In the genomic region with DNA sequence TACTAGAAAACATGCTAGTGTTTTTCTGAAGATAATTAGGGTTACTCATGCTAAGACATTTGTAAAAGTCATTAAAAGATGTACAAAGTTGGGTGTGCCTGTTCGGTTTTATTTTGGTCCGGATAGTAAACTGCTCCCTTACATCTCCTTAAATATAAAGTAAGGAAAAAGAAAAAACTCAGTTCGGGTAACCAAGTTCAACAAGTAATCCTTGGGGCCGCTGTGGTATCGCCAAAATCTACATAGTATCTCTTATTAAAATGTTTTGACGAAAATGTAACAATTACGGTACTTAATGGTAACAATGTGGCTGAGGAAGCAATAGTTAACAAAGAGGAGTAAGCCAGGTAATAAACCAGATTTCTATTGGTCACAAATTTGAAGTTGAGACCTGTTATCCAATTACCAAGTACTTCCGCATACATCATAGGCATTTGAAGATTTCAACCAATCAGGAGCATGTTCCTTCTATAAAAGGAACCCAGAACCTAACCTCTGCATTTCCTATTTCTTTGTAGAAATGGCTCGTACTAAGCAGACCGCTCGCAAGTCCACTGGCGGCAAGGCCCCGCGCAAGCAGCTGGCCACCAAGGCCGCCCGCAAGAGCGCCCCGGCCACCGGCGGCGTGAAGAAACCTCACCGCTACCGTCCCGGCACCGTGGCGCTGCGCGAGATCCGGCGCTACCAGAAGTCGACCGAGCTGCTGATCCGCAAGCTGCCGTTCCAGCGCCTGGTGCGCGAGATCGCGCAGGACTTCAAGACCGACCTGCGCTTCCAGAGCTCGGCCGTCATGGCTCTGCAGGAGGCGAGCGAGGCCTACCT, we compare ENCODE assay signal across 8 mouse cellular contexts. TPM values are rescaled to one million over a fixed set of nuclear protein-coding genes. Genes with fewer than 3 reads are reported as not detected.
A peak's percentile ranks its signal among the peaks of the same experiment; 100 is the strongest.
DNase-seq lines count a peak whose midpoint lies in the region; ATAC-seq and TF ChIP-seq lines count a peak whose summit lies in the region.

A gene (plus strand): TSS at position 88 of the 822 bp plus-strand sequence.

- TF ChIP-seq EP300 in CH12.LX (IDR thresholded peaks at IDR 0.05; ENCODE audit: low read length): no peak

- in situ Hi-C loops in CH12.LX (cut with MboI; ENCODE audit: low pct_ligation_motif_present, low pct_unique_long_range_greater_than_20kb, low sequenced_read_pairs): no loop called here

- H3K79me2 ChIP-seq in CH12.LX (replicated peaks; ENCODE audit: control insufficient read depth, extremely low read depth, insufficient read depth, poor library complexity, severe bottlenecking) (no peaks in the 10 kb centered on the region), myocyte (ENCODE audit: control insufficient read depth, insufficient read depth) (peaks cover 6% of the 10 kb centered on the region)

- no peak within 1 kb of the TSS for H3ac ChIP-seq in myocyte (ENCODE audit: control insufficient read depth, insufficient read length)

- H3K36me3 ChIP-seq in CH12.LX (replicated peaks in 1 of 2; ENCODE audit: control insufficient read depth in 1 of 2, insufficient read depth in 1 of 2, low read length in 1 of 2): no peaks in the 10 kb centered on the region
- H3K36me3 ChIP-seq in heart, embryonic 13.5 days: no peaks in the 10 kb centered on the region
- no peaks in the 10 kb centered on the region for H3K36me3 ChIP-seq in kidney, postnatal 0 days (ENCODE audit: insufficient read depth, low read length)
- H3K36me3 ChIP-seq in liver, embryonic 11.5 days (ENCODE audit: control insufficient read depth, insufficient read depth, low read length): no peaks in the 10 kb centered on the region
- no peaks in the 10 kb centered on the region for H3K36me3 ChIP-seq in myocyte (ENCODE audit: control insufficient read depth, insufficient read depth)
- no peaks in the 10 kb centered on the region for H3K36me3 ChIP-seq in testis, adult 2 months (ENCODE audit: control insufficient read depth, insufficient read depth, low read length)

- peaks cover 0 to 19% of the 10 kb centered on the region in 2 experiments; a peak in 2 of 4 replicates for H3K4me1 ChIP-seq in CH12.LX (ENCODE audit: control insufficient read depth in 1 of 2, insufficient read depth in 2 of 2)
- peaks cover 8% of the 10 kb centered on the region for H3K4me1 ChIP-seq in heart, embryonic 13.5 days
- no peaks in the 10 kb centered on the region for H3K4me1 ChIP-seq in kidney, postnatal 0 days (replicated peaks; ENCODE audit: insufficient read depth, low read length)
- H3K4me1 ChIP-seq in liver, embryonic 11.5 days (replicated peaks; ENCODE audit: control insufficient read depth, insufficient read depth, low read length): peaks cover 10% of the 10 kb centered on the region
- H3K4me1 ChIP-seq in testis, adult 2 months (ENCODE audit: control insufficient read depth, insufficient read depth, low read length): peaks cover 3% of the 10 kb centered on the region

- H3K4me3 ChIP-seq in CH12.LX (replicated peaks in 1 of 3; ENCODE audit: low read depth in 2 of 3, low read length in 2 of 3, poor library complexity in 1 of 3) (peak within 1 kb of the TSS; percentile 50 to 72 (median 51)), myocyte (peak within 1 kb of the TSS; percentile 37)
- H3K4me3 ChIP-seq in heart, embryonic 13.5 days: peak within 1 kb of the TSS; percentile 58
- peak within 1 kb of the TSS; percentile 43 for H3K4me3 ChIP-seq in kidney, postnatal 0 days (replicated peaks; ENCODE audit: low read depth, low read length)
- peak within 1 kb of the TSS; percentile 53 for H3K4me3 ChIP-seq in liver, embryonic 11.5 days (ENCODE audit: low read depth, low read length)
- H3K4me3 ChIP-seq in testis, adult 2 months (ENCODE audit: control insufficient read depth, low read depth, low read length): peak within 1 kb of the TSS; percentile 60

- no peaks in the 10 kb centered on the region for H3K9me3 ChIP-seq in CH12.LX (replicated peaks; ENCODE audit: low read length)
- H3K9me3 ChIP-seq in heart, embryonic 13.5 days: no peaks in the 10 kb centered on the region
- H3K9me3 ChIP-seq in kidney, postnatal 0 days (replicated peaks; ENCODE audit: low read length): no peaks in the 10 kb centered on the region
- H3K9me3 ChIP-seq in liver, embryonic 11.5 days (ENCODE audit: control insufficient read depth, low read length): no peaks in the 10 kb centered on the region

- WGBS in heart, embryonic 13.5 days: under 1% methylated on average over 35 of the region's 45 CpGs
- under 1% methylated on average over 21 of the region's 45 CpGs for WGBS in kidney, postnatal 0 days
- WGBS in liver, embryonic 11.5 days: under 1% methylated on average over 28 of the region's 45 CpGs

- peak within 1 kb of the TSS; percentile 97 for H3K9ac ChIP-seq in CH12.LX (ENCODE audit: insufficient read depth, low read depth)
- peak within 1 kb of the TSS; percentile 82 for H3K9ac ChIP-seq in heart, embryonic 13.5 days
- peak within 1 kb of the TSS; percentile 63 for H3K9ac ChIP-seq in kidney, postnatal 0 days (ENCODE audit: low read depth, low read length)
- H3K9ac ChIP-seq in liver, embryonic 11.5 days (ENCODE audit: low read depth, low read length): peak within 1 kb of the TSS; percentile 82

- H3K27ac ChIP-seq in CH12.LX (ENCODE audit: insufficient read depth, low read depth): peak within 1 kb of the TSS; percentile 97
- peak within 1 kb of the TSS; percentile 93 for H3K27ac ChIP-seq in heart, embryonic 13.5 days (replicated peaks)
- peak within 1 kb of the TSS; percentile 93 for H3K27ac ChIP-seq in kidney, postnatal 0 days
- peak within 1 kb of the TSS; percentile 98 for H3K27ac ChIP-seq in liver, embryonic 11.5 days (ENCODE audit: low read depth, low read length)
- H3K27ac ChIP-seq in testis, adult 2 months (ENCODE audit: control insufficient read depth, insufficient read depth, low read depth, low read length): no peak within 1 kb of the TSS

- TF ChIP-seq CTCF in CH12.LX (conservative IDR thresholded peaks at IDR 0.05 in 1 of 2, IDR thresholded peaks at IDR 0.05 in 1 of 2; ENCODE audit: low read depth in 2 of 2, low read length in 2 of 2): no peak
- no peak for TF ChIP-seq CTCF in kidney, postnatal 0 days (IDR thresholded peaks at IDR 0.05; ENCODE audit: low read depth)
- TF ChIP-seq CTCF in testis, adult 2 months (IDR thresholded peaks at IDR 0.05; ENCODE audit: control insufficient read depth, insufficient read depth, insufficient replicate concordance, low read depth, low read length): no peak

- peak; percentile 82 for ATAC-seq in erythroid progenitor cell, adult 5-6 weeks (replicated peaks; ENCODE audit: low FRiP score, poor library complexity, severe bottlenecking)
- ATAC-seq in heart, embryonic 13.5 days (ENCODE audit: extremely low read depth, insufficient number of reproducible peaks, low FRiP score, low TSS enrichment): peak; percentile 86
- peak; percentile 93 for ATAC-seq in kidney, postnatal 0 days (replicated peaks; ENCODE audit: low FRiP score, low read depth)
- ATAC-seq in liver, embryonic 11.5 days (replicated peaks; ENCODE audit: low FRiP score): peak; percentile 82

- DNase-seq in CH12.LX (ENCODE audit: extremely low read depth): peak; percentile 94
- peak; percentile 95 for DNase-seq in brain, embryonic 18.5 days (ENCODE audit: low read depth, low spot score)
- peak; percentile 99 for DNase-seq in kidney, postnatal 0 days (ENCODE audit: low spot score)
- no peak for DNase-seq in liver, embryonic 11.5 days (ENCODE audit: low spot score)

- no peak for TF ChIP-seq RAD21 in CH12.LX (IDR thresholded peaks at IDR 0.05; ENCODE audit: low read depth, low read length)

- TF ChIP-seq POLR2A in CH12.LX (IDR thresholded peaks at IDR 0.05; ENCODE audit: low read depth, low read length) (peak; percentile 98), myocyte (IDR thresholded peaks at IDR 0.05; ENCODE audit: insufficient read length, low read depth) (peak; percentile 77)
- TF ChIP-seq POLR2A in testis, adult 2 months (IDR thresholded peaks at IDR 0.05; ENCODE audit: control insufficient read depth, low read depth, low read length): peak; percentile 70; the same call in 1 of the 2 replicates

- no peaks in the 10 kb centered on the region for H3K27me3 ChIP-seq in CH12.LX (replicated peaks)
- H3K27me3 ChIP-seq in heart, embryonic 13.5 days (replicated peaks): no peaks in the 10 kb centered on the region
- H3K27me3 ChIP-seq in kidney, postnatal 0 days (ENCODE audit: insufficient read depth, low read length): no peaks in the 10 kb centered on the region
- no peaks in the 10 kb centered on the region for H3K27me3 ChIP-seq in liver, embryonic 11.5 days (replicated peaks; ENCODE audit: control insufficient read depth, insufficient read depth, low read length)
- no peaks in the 10 kb centered on the region for H3K27me3 ChIP-seq in myocyte (ENCODE audit: control insufficient read depth, insufficient read depth, insufficient read length)
- H3K27me3 ChIP-seq in testis, adult 2 months (ENCODE audit: control insufficient read depth, insufficient read depth, low read length): no peaks in the 10 kb centered on the region

- dilution Hi-C loops in CH12.LX (cut with MboI; ENCODE audit: extremely low pct_ligation_motif_present, extremely low pct_unique_long_range_greater_than_20kb, low sequenced_read_pairs): no loop called here

- H3K4me2 ChIP-seq in CH12.LX (ENCODE audit: insufficient read depth, low read depth, poor library complexity, severe bottlenecking): peak within 1 kb of the TSS; percentile 84
- peak within 1 kb of the TSS; percentile 83 for H3K4me2 ChIP-seq in heart, embryonic 13.5 days
- H3K4me2 ChIP-seq in kidney, postnatal 0 days (ENCODE audit: low read length): peak within 1 kb of the TSS; percentile 71
- H3K4me2 ChIP-seq in liver, embryonic 11.5 days: peak within 1 kb of the TSS; percentile 83
- peak within 1 kb of the TSS; percentile 91 for H3K4me2 ChIP-seq in myocyte (ENCODE audit: low read depth)

TF ChIP-seq in CH12.LX, 34 proteins besides CTCF, POLR2A, EP300 and RAD21 (continues in another document):
- peak; percentile 8; the same call in 1 of the 2 replicates for TF ChIP-seq IRF4 (IDR thresholded peaks at IDR 0.05; ENCODE audit: low read depth, low read length)
- TF ChIP-seq PAX5 (IDR thresholded peaks at IDR 0.05; ENCODE audit: low read length): no peak

TF ChIP-seq in myocyte, 11 proteins besides CTCF, POLR2A, EP300 and RAD21 (continues in another document):
- no peak for TF ChIP-seq MYOD1 (IDR thresholded peaks at IDR 0.05; ENCODE audit: control insufficient read depth in 1 of 3, insufficient read length in 2 of 3, low read depth in 2 of 3)

RNA-seq across cellular contexts. Expression of the gene that starts here (rescaled TPM):
- total RNA-seq in CH12.LX (2012; rRNA removed): 553 and 608 TPM in 2 replicates
- 5.1 and 8.0 TPM in 2 replicates for total RNA-seq in CH12.LX (2014; rRNA removed)
- 0.23 and 0.30 TPM in 2 replicates for polyA plus RNA-seq in CH12.LX (2012; ENCODE audit: insufficient read length, low read depth)
- total RNA-seq in erythroid progenitor cell, adult 5-6 weeks (2015; ENCODE audit: low replicate concordance): 145 and 158 TPM in 2 replicates
- 262 and 310 TPM in 2 replicates for total RNA-seq in erythroid progenitor cell, adult 5-6 weeks (2017; ENCODE audit: low replicate concordance)
- polyA plus RNA-seq in heart, embryonic 13.5 days (2015; fragmentation: Nextera tagmentation; extraction: Ambion mirVana): 0.28 and 0.48 TPM in 2 replicates
- 0.71 and 0.83 TPM in 2 replicates for polyA plus RNA-seq in kidney, postnatal 0 days (2015; fragmentation: Nextera tagmentation; extraction: Ambion mirVana)
- 0.42 and 0.62 TPM in 2 replicates for polyA plus RNA-seq in liver, embryonic 11.5 days (2014; fragmentation: Nextera tagmentation; extraction: Ambion mirVana)
- polyA plus RNA-seq in myocyte (2012; fragmentation: generic; extraction: Trizol): 0.91 TPM
- 1.3 and 1.4 TPM in 2 replicates for polyA plus RNA-seq in testis, adult 2 months (2012; rRNA removed)

Comparison
In these comparisons a context has a peak if more than half of its experiments do, and no peak if none do; other contexts are left out.
1. Peak in ATAC-seq, H3K4me3 ChIP-seq, H3K27ac ChIP-seq, H3K9ac ChIP-seq and H3K4me2 ChIP-seq in heart, embryonic 13.5 days; RNA of the gene not detected or under 1 TPM.
2. Peak in DNase-seq, ATAC-seq, H3K4me3 ChIP-seq, H3K27ac ChIP-seq, H3K9ac ChIP-seq and H3K4me2 ChIP-seq in kidney, postnatal 0 days; RNA of the gene not detected or under 1 TPM.
3. Peak in ATAC-seq, H3K4me3 ChIP-seq, H3K27ac ChIP-seq, H3K9ac ChIP-seq and H3K4me2 ChIP-seq in liver, embryonic 11.5 days; RNA of the gene not detected or under 1 TPM.